Mouse (Mus musculus) G1E (cell line): ENCODE results near the gene Lmna. TPM values are rescaled to one million over a fixed set of nuclear protein-coding genes. Genes with fewer than 3 reads are reported as not detected.

Experiments
- ATAC-seq: 2 replicates; pipeline ENCODE4 v1.8.0; 2016; ENCODE audit warnings: mild to moderate bottlenecking; ENCODE audit not compliant: insufficient number of reproducible peaks, poor library complexity, low FRiP score, severe bottlenecking; ENCODE audit errors: extremely low read depth
- DNase-seq: peaks from one replicate; pipeline ENCODE4 v3.0.0; 2012; ENCODE audit warnings: low spot score
- H3K27me3 ChIP-seq: 2 replicates; pipeline ENCODE4 v1.6.1; 2012; ENCODE audit warnings: mild to moderate bottlenecking, low read length, inconsistent platforms; ENCODE audit not compliant: insufficient read depth
- H3K36me3 ChIP-seq: replicated peaks from 2 replicates; pipeline ENCODE3; 2012; ENCODE audit warnings: mild to moderate bottlenecking, inconsistent platforms
- H3K4me1 ChIP-seq: 2 replicates; pipeline ENCODE4 v1.6.1; 2012; ENCODE audit warnings: low read depth, low read length, inconsistent platforms, mixed read lengths; ENCODE audit not compliant: insufficient read depth
- H3K4me3 ChIP-seq: 2 replicates; pipeline ENCODE4 v1.5.1; 2012; ENCODE audit warnings: low read depth, mild to moderate bottlenecking, inconsistent platforms, low read length, moderate library complexity, mixed read lengths
- H3K9me3 ChIP-seq: replicated peaks from 2 replicates; pipeline ENCODE4 v1.6.1; 2012; ENCODE audit warnings: inconsistent platforms
- CTCF ChIP-seq: IDR thresholded peaks from 2 replicates; pipeline ENCODE4 v1.5.1; 2012; ENCODE audit warnings: low read depth, low read length, inconsistent platforms, mixed read lengths
- GATA1 ChIP-seq: IDR thresholded peaks from 2 replicates; pipeline ENCODE4 v1.6.1; 2012; ENCODE audit warnings: borderline replicate concordance, low read length, inconsistent platforms, mixed read lengths
- GATA2 ChIP-seq: IDR thresholded peaks from 2 replicates; pipeline ENCODE4 v1.6.1; 2012; ENCODE audit warnings: low read depth, low read length, inconsistent platforms, borderline replicate concordance
- POLR2AphosphoS5 ChIP-seq: IDR thresholded peaks from 2 replicates; pipeline ENCODE4 v1.6.1; 2012; ENCODE audit warnings: low read depth, low read length, inconsistent platforms; ENCODE audit not compliant: insufficient replicate concordance
- TAL1 ChIP-seq: conservative IDR thresholded peaks from 2 replicates; pipeline ENCODE4 v1.6.1; 2012; ENCODE audit warnings: low read depth, low read length, inconsistent platforms, mixed read lengths
- polyA plus RNA-seq: library from polyadenylated mRNA; stranded (reverse); fragments of >175 nt; gene quantifications from 2 replicates; pipeline ENCODE4 v1.2.3, GENCODE M21; 2012
- total RNA-seq, 2 experiments: library from RNA; stranded (forward) in 1 of 2; stranded (reverse) in 1 of 2; fragments of 200-1000 nt in 1 of 2; fragments of >200 nt in 1 of 2; fragmentation: Nextera tagmentation in 1 of 2; gene quantifications; 2 replicates each; pipeline ENCODE4 v1.2.3; 2014 to 2017

Gene Lmna
- total and polyA plus RNA-seq, 3 experiments: 72.1 to 336 (median 98.2) TPM

DNA sequence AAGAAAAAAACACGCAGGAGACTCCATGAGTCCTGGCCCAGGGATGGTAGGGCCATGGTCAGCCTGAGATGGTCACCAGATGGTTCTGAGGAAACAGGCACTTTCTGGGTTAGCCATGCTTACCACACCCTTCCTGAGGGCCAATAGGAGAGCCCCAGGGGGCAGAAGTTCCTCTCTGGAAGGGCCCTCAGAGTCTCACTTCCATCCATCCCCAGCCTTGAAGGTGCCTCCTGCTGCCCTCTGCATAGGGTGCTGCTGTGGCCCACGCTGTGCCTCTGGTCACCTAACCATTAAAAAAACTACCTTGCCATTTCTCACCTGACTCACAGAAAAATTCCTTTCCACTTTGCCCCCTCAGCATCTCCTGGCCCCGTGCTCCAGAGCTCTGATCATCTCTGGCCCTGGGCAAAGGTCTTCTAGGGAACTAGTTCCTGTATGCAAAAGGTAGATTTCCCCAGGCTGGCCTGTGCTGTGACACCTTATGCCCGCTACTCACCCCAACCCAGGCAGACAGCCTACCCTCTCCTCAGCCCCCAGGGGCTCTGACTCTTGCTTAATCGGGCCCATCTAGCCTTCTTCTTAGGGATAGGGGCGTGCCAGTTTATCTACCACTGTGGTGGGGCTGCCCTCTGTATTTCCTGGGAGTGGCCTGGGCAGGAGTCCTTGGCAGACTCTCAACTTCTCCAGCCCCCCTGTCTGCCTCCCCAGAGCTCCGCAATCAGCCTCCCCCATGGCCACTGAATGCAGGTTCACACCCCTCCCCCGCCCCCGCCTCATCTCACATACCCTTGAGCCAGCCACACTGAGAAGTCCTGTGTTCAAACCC is 54.8 kb downstream of the Lmna start:
- TF ChIP-seq POLR2AphosphoS5 (no peak), TAL1 (no peak), GATA2 (no peak), GATA1 (no peak), CTCF (no peak)
- Histone ChIP-seq H3K4me3 (peak overlapping the region; percentile 49; the same call in 1 of the 2 replicates), H3K9me3 (no peaks in the 10 kb centered on the region), H3K27me3 (peaks cover 81% of the 10 kb centered on the region), H3K36me3 (no peaks in the 10 kb centered on the region), H3K4me1 (peaks cover 48% of the 10 kb centered on the region)
- DNase-seq (peak; percentile 50), ATAC-seq (no peak)

DNA sequence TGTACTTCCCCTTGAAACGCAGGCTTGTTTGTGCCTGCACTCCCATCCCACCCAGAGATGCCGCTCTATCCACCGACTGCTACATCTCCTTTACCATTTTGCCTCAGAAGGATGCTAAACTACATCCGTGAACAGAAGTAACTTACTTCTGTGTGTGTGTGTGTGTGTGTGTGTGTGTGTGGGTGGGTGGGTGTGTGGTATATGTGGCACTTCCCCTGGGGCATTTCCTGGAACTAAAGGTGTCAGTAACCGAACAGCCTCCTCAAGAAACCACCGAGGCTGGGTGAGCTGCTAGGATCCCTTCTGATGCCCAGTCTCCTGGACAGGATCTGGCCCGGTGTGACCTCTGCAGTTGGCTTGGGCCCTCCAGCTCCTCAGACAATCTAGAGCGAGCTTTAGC is 55.8 kb downstream of the Lmna start:
- Histone ChIP-seq H3K9me3 (no peaks in the 10 kb centered on the region), H3K36me3 (peaks cover 2% of the 10 kb centered on the region), H3K4me3 (no peak overlapping the region; the same call in 1 of the 2 replicates), H3K4me1 (peaks cover 49% of the 10 kb centered on the region), H3K27me3 (peaks cover 84% of the 10 kb centered on the region)
- DNase-seq: no peak
- TF ChIP-seq GATA1: no peak
- TF ChIP-seq GATA2: no peak
- TF ChIP-seq POLR2AphosphoS5: no peak
- TF ChIP-seq TAL1: no peak
- TF ChIP-seq CTCF: no peak
- no peak for ATAC-seq

DNA sequence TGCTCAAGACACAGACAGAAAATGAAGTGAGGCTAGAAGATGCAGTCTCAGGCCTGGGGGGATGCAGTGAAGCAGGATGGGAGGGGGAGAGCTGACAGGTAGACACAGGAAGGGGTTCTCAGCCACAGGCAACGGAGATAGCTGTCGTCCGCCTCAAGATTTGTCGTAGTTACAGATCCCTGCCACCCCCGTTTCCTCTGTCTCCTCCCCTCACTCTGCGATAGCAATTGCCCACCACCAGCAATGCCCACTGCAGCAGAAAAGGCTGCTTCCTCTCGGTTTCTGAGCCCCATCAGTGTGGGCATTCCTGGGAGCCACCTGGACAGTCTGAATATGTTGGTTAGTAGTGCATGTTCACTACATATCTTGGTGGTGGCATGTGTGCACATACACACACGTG is 56.4 kb downstream of the Lmna start:
- DNase-seq (no peak), ATAC-seq (no peak)
- Histone ChIP-seq H3K27me3 (peaks cover 84% of the 10 kb centered on the region), H3K4me3 (no peak overlapping the region), H3K9me3 (no peaks in the 10 kb centered on the region), H3K4me1 (peaks cover 50% of the 10 kb centered on the region), H3K36me3 (peaks cover 2% of the 10 kb centered on the region)
- TF ChIP-seq CTCF (no peak), GATA1 (no peak), TAL1 (no peak), POLR2AphosphoS5 (no peak), GATA2 (no peak)

DNA sequence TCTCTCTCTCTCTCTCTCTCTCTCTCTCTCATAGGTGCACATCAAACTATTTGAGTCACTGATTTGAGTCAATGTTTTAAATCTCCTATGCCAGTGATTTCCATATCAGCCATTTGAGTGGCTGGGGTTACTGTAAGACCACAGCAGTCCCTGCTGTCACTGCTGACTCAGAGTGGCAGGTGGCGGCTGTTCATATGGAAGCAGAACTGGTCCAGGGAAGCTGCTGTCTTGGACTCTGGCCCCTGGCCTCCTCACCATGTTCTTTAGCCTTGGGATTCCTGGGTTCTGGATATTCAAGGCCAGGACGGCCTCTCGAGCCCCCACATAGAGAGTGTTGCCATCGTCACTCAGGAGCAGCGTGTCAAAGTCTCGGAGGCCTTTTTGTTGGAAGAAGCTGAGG is 57.0 kb downstream of the Lmna start:
- no peak for TF ChIP-seq GATA1
- no peak for TF ChIP-seq POLR2AphosphoS5
- TF ChIP-seq CTCF: no peak
- no peak for TF ChIP-seq TAL1
- no peak for TF ChIP-seq GATA2
- ATAC-seq (no peak), DNase-seq (no peak)
- H3K27me3 ChIP-seq: peaks cover 86% of the 10 kb centered on the region
- peaks cover 4% of the 10 kb centered on the region for H3K36me3 ChIP-seq
- H3K9me3 ChIP-seq: no peaks in the 10 kb centered on the region
- peaks cover 55% of the 10 kb centered on the region for H3K4me1 ChIP-seq
- H3K4me3 ChIP-seq: no peak overlapping the region

DNA sequence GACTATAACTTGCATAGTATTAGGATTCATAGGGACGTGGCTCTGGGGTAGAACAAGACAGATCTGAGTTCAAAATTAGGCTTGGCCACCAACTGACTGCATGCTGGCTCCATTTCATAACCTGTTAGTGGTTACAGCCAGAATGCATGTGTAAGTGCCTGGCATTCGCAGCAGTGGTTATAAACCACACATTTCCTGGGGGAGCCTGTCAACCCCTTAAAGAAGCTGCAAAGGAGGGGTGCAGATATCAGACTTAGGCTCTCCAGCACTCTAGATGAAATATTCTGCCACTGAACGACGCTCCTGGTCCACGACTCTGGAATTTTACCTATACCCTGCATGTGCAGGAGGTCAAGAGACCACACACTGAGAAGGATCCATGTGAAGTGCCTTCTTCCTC is 57.5 kb downstream of the Lmna start:
- TF ChIP-seq CTCF (no peak), TAL1 (no peak), GATA2 (no peak), GATA1 (no peak), POLR2AphosphoS5 (no peak)
- H3K9me3 ChIP-seq: no peaks in the 10 kb centered on the region
- peaks cover 4% of the 10 kb centered on the region for H3K36me3 ChIP-seq
- ATAC-seq: no peak
- no peak for DNase-seq
- no peak overlapping the region for H3K4me3 ChIP-seq
- peaks cover 88% of the 10 kb centered on the region for H3K27me3 ChIP-seq
- H3K4me1 ChIP-seq: peaks cover 55% of the 10 kb centered on the region

DNA sequence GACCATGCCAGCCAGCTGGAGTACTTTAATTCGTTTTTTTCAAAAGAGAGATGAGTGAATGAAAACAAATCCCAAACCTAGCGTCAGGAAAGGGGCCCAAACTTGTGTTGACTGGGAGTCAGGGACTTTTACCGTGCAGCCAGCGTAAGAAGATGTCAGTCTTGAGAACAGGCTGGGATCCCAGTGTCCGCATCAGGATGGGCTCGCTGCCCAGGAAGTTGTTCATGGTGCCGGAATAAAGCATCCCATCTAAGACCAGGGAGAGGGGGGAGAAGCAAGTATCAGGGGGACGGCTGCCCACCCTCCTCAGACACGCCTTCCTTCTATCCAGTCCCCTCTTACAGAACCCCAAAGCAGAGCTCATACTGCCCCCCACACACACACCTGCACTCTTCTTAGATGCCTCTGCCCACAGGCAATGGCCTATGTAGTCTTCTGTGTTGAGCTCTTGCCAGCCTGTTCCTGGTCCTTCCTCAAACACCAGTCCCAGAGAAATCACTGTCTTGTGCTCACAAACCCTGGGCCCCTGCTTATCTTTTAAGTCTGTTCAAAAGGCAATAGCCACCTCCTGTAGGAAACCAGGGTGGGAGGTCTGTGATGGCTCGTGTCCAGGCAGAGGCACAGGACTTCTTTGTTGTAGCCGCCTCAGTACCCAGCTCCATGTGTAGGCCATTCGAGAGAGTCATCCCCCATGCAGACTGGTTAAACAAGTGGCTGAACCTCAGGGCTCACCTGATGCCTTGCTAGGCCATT is 59.2 kb downstream of the Lmna start:
- H3K27me3 ChIP-seq: peaks cover 85% of the 10 kb centered on the region
- no peak for TF ChIP-seq CTCF
- TF ChIP-seq GATA2: no peak
- TF ChIP-seq GATA1: no peak
- no peak for TF ChIP-seq POLR2AphosphoS5

More for the DNA sequence above, 59.2 kb downstream of the Lmna start:
- ATAC-seq (no peak), DNase-seq (no peak)
- Histone ChIP-seq H3K36me3 (peaks cover 4% of the 10 kb centered on the region), H3K4me1 (peaks cover 53% of the 10 kb centered on the region), H3K4me3 (no peak overlapping the region), H3K9me3 (no peaks in the 10 kb centered on the region)
